Mouse (Mus musculus): ENCODE measurements around the gene Pmpcb.

- 0 out of 2 replicates have a peak, but pooled peaks have one; percentile 9 for TF ChIP-seq GATA1 (IDR thresholded peaks at IDR 0.05; ENCODE audit: low read length)
- no peak for TF ChIP-seq TAL1 (IDR thresholded peaks at IDR 0.05; ENCODE audit: low read length)
Observed at GRCm38 (mm10) chr5:21719209-21719608, 17.7 kb upstream of the Pmpcb start.

All from erythroblast, embryonic 14.5 days (primary cell).